Mouse (Mus musculus) midbrain, embryonic 12.5 days (tissue): ENCODE results near the gene Gm13276. TPM values are rescaled to one million over a fixed set of nuclear protein-coding genes. Genes with fewer than 3 reads are reported as not detected.
"Not testable (repeated sequence)": the region's sequence is repeated elsewhere in the genome, so short reads cannot be mapped to it uniquely, and the experiment has no call there.

Experiments
- ATAC-seq: fragments of 200-750 bp; cut with Nextera tagmentation; 2 replicates; pipeline ENCODE4 v1.8.0; 2017; ENCODE audit warnings: low read depth, moderate TSS enrichment, moderate library complexity; ENCODE audit not compliant: low FRiP score
- H3K27ac ChIP-seq: fragments of 300-500 bp; sonication (generic); replicated peaks from 2 replicates; pipeline ENCODE4 v1.5.1; 2016; ENCODE audit warnings: mild to moderate bottlenecking
- H3K27me3 ChIP-seq: fragments of 300-500 bp; sonication (generic); 2 replicates; pipeline ENCODE4 v1.6.1; 2016; ENCODE audit warnings: mild to moderate bottlenecking
- H3K36me3 ChIP-seq: fragments of 300-500 bp; sonication (generic); 2 replicates; pipeline ENCODE4 v1.6.1; 2016
- H3K4me1 ChIP-seq: fragments of 300-500 bp; sonication (generic); 2 replicates; pipeline ENCODE4 v1.6.1; 2016
- H3K4me2 ChIP-seq: fragments of 300-500 bp; sonication (generic); replicated peaks from 2 replicates; pipeline ENCODE4 v1.6.1; 2016; ENCODE audit warnings: mild to moderate bottlenecking, moderate library complexity
- H3K4me3 ChIP-seq: fragments of 300-500 bp; sonication (generic); 2 replicates; pipeline ENCODE4 v1.5.1; 2016; ENCODE audit warnings: mild to moderate bottlenecking
- H3K9ac ChIP-seq: fragments of 300-500 bp; sonication (generic); replicated peaks from 2 replicates; pipeline ENCODE4 v1.6.1; 2016; ENCODE audit warnings: mild to moderate bottlenecking, moderate library complexity
- H3K9me3 ChIP-seq: fragments of 300-500 bp; sonication (generic); 2 replicates; pipeline ENCODE4 v1.6.1; 2016; ENCODE audit warnings: mild to moderate bottlenecking
- WGBS: fragments of 180-500 bp; shearing (Covaris S2); methylation state at CpG from one replicate; pipeline ENCODE4 v1.1.7; 2016; 5-methylcytosine and 5-hydroxymethylcytosine counted together
- polyA plus RNA-seq: library from polyadenylated mRNA; unstranded; fragments of >200 nt; fragmentation: Nextera tagmentation; extraction: Ambion mirVana; gene quantifications from 2 replicates; pipeline ENCODE4 v1.2.1, GENCODE M21; 2016

Gene Gm13276
- polyA plus RNA-seq = not detected in 2 replicates

- WGBS = no CpG with 5 or more reads among the region's 27 CpGs
- not testable (repeated sequence) for H3K4me3 ChIP-seq, H3K4me1 ChIP-seq, H3K36me3 ChIP-seq, H3K9me3 ChIP-seq, H3K27ac ChIP-seq, ATAC-seq, H3K27me3 ChIP-seq, H3K4me2 ChIP-seq, H3K9ac ChIP-seq
Measured at GRCm38 (mm10) chr4:88785409-88785808, at the start of gene Gm13276. Gm13276 (plus strand) TSS chr4:88785709.

GRCm38 (mm10) chr4:88738480-88738879, 47.0 kb upstream of the Gm13276 start:
- no peak overlapping the region for H3K9ac ChIP-seq
- H3K4me2 ChIP-seq = no peak overlapping the region
- H3K27me3 ChIP-seq = no peaks in the 10 kb centered on the region
- ATAC-seq = peak; percentile 44; the same call in 1 of the 2 replicates
- H3K36me3 ChIP-seq = no peaks in the 10 kb centered on the region
- WGBS = 1% methylated on average over 2 of the region's 2 CpGs
- no peaks in the 10 kb centered on the region for H3K4me1 ChIP-seq
- H3K9me3 ChIP-seq = no peaks in the 10 kb centered on the region
- no peak overlapping the region for H3K27ac ChIP-seq
- no peak overlapping the region for H3K4me3 ChIP-seq

GRCm38 (mm10) chr4:88739036-88739435, 46.5 kb upstream of the Gm13276 start:
- Histone ChIP-seq H3K9ac (no peak overlapping the region), H3K4me2 (no peak overlapping the region), H3K27ac (no peak overlapping the region), H3K4me3 (no peak overlapping the region), H3K27me3 (no peaks in the 10 kb centered on the region), H3K36me3 (no peaks in the 10 kb centered on the region), H3K9me3 (no peaks in the 10 kb centered on the region), H3K4me1 (no peaks in the 10 kb centered on the region)
- ATAC-seq = no peak
- WGBS = 90% methylated on average over 6 of the region's 6 CpGs

- H3K27ac ChIP-seq = no peak overlapping the region
- 89% methylated on average over 4 of the region's 4 CpGs for WGBS
- no peaks in the 10 kb centered on the region for H3K9me3 ChIP-seq
- no peaks in the 10 kb centered on the region for H3K36me3 ChIP-seq
- no peak overlapping the region for H3K9ac ChIP-seq
- no peak overlapping the region for H3K4me3 ChIP-seq
- H3K27me3 ChIP-seq = no peaks in the 10 kb centered on the region
- H3K4me1 ChIP-seq = peaks cover 6% of the 10 kb centered on the region; the same call in 1 of the 2 replicates
- no peak overlapping the region for H3K4me2 ChIP-seq
- ATAC-seq = no peak
Measured at GRCm38 (mm10) chr4:88741426-88741825, 44.1 kb upstream of the Gm13276 start.

- no peak overlapping the region for H3K4me2 ChIP-seq
- WGBS = 82% methylated on average over 7 of the region's 7 CpGs
- H3K27ac ChIP-seq = no peak overlapping the region
- no peaks in the 10 kb centered on the region for H3K36me3 ChIP-seq
- ATAC-seq = no peak
- H3K4me3 ChIP-seq = no peak overlapping the region
- H3K9ac ChIP-seq = no peak overlapping the region
- H3K9me3 ChIP-seq = no peaks in the 10 kb centered on the region
- peaks cover 6% of the 10 kb centered on the region; the same call in 1 of the 2 replicates for H3K4me1 ChIP-seq
- no peaks in the 10 kb centered on the region for H3K27me3 ChIP-seq
Measured at GRCm38 (mm10) chr4:88742771-88743371, 42.6 kb upstream of the Gm13276 start.

- H3K36me3 ChIP-seq = no peaks in the 10 kb centered on the region
- H3K27ac ChIP-seq = no peak overlapping the region
- ATAC-seq = no peak
- peaks cover 6% of the 10 kb centered on the region; the same call in 1 of the 2 replicates for H3K4me1 ChIP-seq
- no peak overlapping the region for H3K9ac ChIP-seq
- 77% methylated on average over 3 of the region's 3 CpGs for WGBS
- H3K27me3 ChIP-seq = no peaks in the 10 kb centered on the region
- no peaks in the 10 kb centered on the region for H3K9me3 ChIP-seq
- no peak overlapping the region for H3K4me2 ChIP-seq
- no peak overlapping the region for H3K4me3 ChIP-seq
Measured at GRCm38 (mm10) chr4:88744207-88744606, 41.3 kb upstream of the Gm13276 start.

- no peak for ATAC-seq
- H3K36me3 ChIP-seq = no peaks in the 10 kb centered on the region
- H3K4me1 ChIP-seq = peaks cover 6% of the 10 kb centered on the region; the same call in 1 of the 2 replicates
- no peak overlapping the region for H3K27ac ChIP-seq
- no peaks in the 10 kb centered on the region for H3K27me3 ChIP-seq
- WGBS = 68% methylated on average over 6 of the region's 6 CpGs
- H3K4me3 ChIP-seq = no peak overlapping the region
- H3K9me3 ChIP-seq = no peaks in the 10 kb centered on the region
- no peak overlapping the region for H3K9ac ChIP-seq
- H3K4me2 ChIP-seq = no peak overlapping the region
Measured at GRCm38 (mm10) chr4:88749926-88750325, 35.6 kb upstream of the Gm13276 start.

GRCm38 (mm10) chr4:88754818-88755340, 30.6 kb upstream of the Gm13276 start, which contains the start of gene Gm13271:
Gm13271 (plus strand) TSS chr4:88754868.
- not testable (repeated sequence) for H3K4me3 ChIP-seq, ATAC-seq, H3K9ac ChIP-seq, H3K36me3 ChIP-seq, H3K27me3 ChIP-seq, H3K4me1 ChIP-seq, H3K27ac ChIP-seq, H3K4me2 ChIP-seq, H3K9me3 ChIP-seq
- 65% methylated on average over 15 of the region's 15 CpGs for WGBS

- Histone ChIP-seq H3K4me2 (peak overlapping the region; percentile 76), H3K27ac (peak overlapping the region; percentile 74), H3K4me3 (peak overlapping the region; percentile 49), H3K9ac (peak overlapping the region; percentile 67)
- not testable (repeated sequence) for H3K36me3 ChIP-seq, H3K4me1 ChIP-seq, H3K27me3 ChIP-seq, ATAC-seq, H3K9me3 ChIP-seq
- WGBS = 12% methylated on average over 29 of the region's 31 CpGs
Measured at GRCm38 (mm10) chr4:88756581-88757513, 28.7 kb upstream of the Gm13276 start.

GRCm38 (mm10) chr4:88757628-88758031, 27.9 kb upstream of the Gm13276 start:
- H3K4me1 ChIP-seq, H3K27me3 ChIP-seq, H3K9me3 ChIP-seq, H3K36me3 ChIP-seq: not testable (repeated sequence)
- under 1% methylated on average over 21 of the region's 21 CpGs for WGBS
- Histone ChIP-seq H3K9ac (peak overlapping the region; percentile 67), H3K27ac (peak overlapping the region; percentile 74), H3K4me3 (peak overlapping the region; percentile 49), H3K4me2 (peak overlapping the region; percentile 76)
- ATAC-seq = peak; percentile 100

GRCm38 (mm10) chr4:88758751-88759150, 26.8 kb upstream of the Gm13276 start:
- not testable (repeated sequence) for H3K9ac ChIP-seq, H3K4me3 ChIP-seq, H3K9me3 ChIP-seq, ATAC-seq, H3K36me3 ChIP-seq, H3K4me2 ChIP-seq, H3K27ac ChIP-seq, H3K27me3 ChIP-seq, H3K4me1 ChIP-seq
- WGBS = 89% methylated on average over 9 of the region's 9 CpGs
